Mouse (Mus musculus) ovary, adult 18-20 months (tissue): ENCODE measurements around the gene Lrrc71.

ENCODE experiments used
- DNase-seq: peaks from one replicate; pipeline ENCODE4 v3.0.0; 2022; ENCODE audit warnings: low spot score, mixed read lengths

Lrrc71 gene

GRCm38 (mm10) chr3:87763683-87764289 lies 15.4 kb upstream of the Lrrc71 start:
- peak; percentile 53 for DNase-seq

GRCm38 (mm10) chr3:87763202-87763601 lies 14.8 kb upstream of the Lrrc71 start:
- DNase-seq: no peak

- DNase-seq: no peak
These were observed 13.3 kb upstream of the Lrrc71 start for GRCm38 (mm10) chr3:87761408-87762375.

GRCm38 (mm10) chr3:87758641-87759040 lies 10.2 kb upstream of the Lrrc71 start:
- DNase-seq: no peak

- DNase-seq: no peak
These were observed 8.1 kb upstream of the Lrrc71 start for GRCm38 (mm10) chr3:87756488-87756887.

GRCm38 (mm10) chr3:87755964-87756363 lies 7.5 kb upstream of the Lrrc71 start:
- peak; percentile 65 for DNase-seq

- DNase-seq: no peak
These were observed 5.4 kb upstream of the Lrrc71 start for GRCm38 (mm10) chr3:87753829-87754228.

GRCm38 (mm10) chr3:87752567-87752966 lies 4.1 kb upstream of the Lrrc71 start:
- DNase-seq: no peak

GRCm38 (mm10) chr3:87749977-87750376 lies 1.6 kb upstream of the Lrrc71 start:
- no peak for DNase-seq

GRCm38 (mm10) chr3:87749036-87749435 lies 611 bp upstream of the Lrrc71 start:
- DNase-seq: no peak

GRCm38 (mm10) chr3:87745036-87745659 lies 3.3 kb downstream of the Lrrc71 start:
- no peak for DNase-seq

- DNase-seq: no peak
These were observed 4.5 kb downstream of the Lrrc71 start for GRCm38 (mm10) chr3:87743927-87744326.

- DNase-seq: no peak
These were observed 5.7 kb downstream of the Lrrc71 start for GRCm38 (mm10) chr3:87742735-87743134.

GRCm38 (mm10) chr3:87742013-87742412 lies 6.4 kb downstream of the Lrrc71 start:
- DNase-seq: no peak

GRCm38 (mm10) chr3:87738906-87739305 lies 9.5 kb downstream of the Lrrc71 start:
- DNase-seq: no peak

- DNase-seq: no peak
These were observed 13.1 kb downstream of the Lrrc71 start for GRCm38 (mm10) chr3:87735335-87735734.

- no peak for DNase-seq
These were observed 14.3 kb downstream of the Lrrc71 start for GRCm38 (mm10) chr3:87733984-87734761.

- no peak for DNase-seq
These were observed 15.3 kb downstream of the Lrrc71 start for GRCm38 (mm10) chr3:87733098-87733497.

GRCm38 (mm10) chr3:87728696-87729095 lies 19.7 kb downstream of the Lrrc71 start:
- DNase-seq: no peak

- no peak for DNase-seq
These were observed 22.2 kb downstream of the Lrrc71 start for GRCm38 (mm10) chr3:87726191-87726590.

GRCm38 (mm10) chr3:87725396-87726160 lies 22.8 kb downstream of the Lrrc71 start:
- no peak for DNase-seq
